Mouse (Mus musculus) heart, embryonic 10.5 days (tissue): ENCODE data around the gene Vps72. TPM values are rescaled to one million over a fixed set of nuclear protein-coding genes. Genes with fewer than 3 reads are reported as not detected.
A peak's percentile ranks its signal among the peaks of the same experiment; 100 is the strongest.
"Not testable (repeated sequence)": the region's sequence is repeated elsewhere in the genome, so short reads cannot be mapped to it uniquely, and the experiment has no call there.

ENCODE experiments used
- DNase-seq: peaks from one replicate; pipeline ENCODE4 v3.0.0-alpha.2; 2017; ENCODE audit warnings: low spot score
- H3K27ac ChIP-seq: fragments of 300-500 bp; sonication (generic); 2 replicates; pipeline ENCODE4 v1.5.1; 2016; ENCODE audit warnings: mild to moderate bottlenecking
- H3K27me3 ChIP-seq: fragments of 300-500 bp; sonication (generic); 2 replicates; pipeline ENCODE4 v1.6.1; 2016; ENCODE audit warnings: mild to moderate bottlenecking; ENCODE audit not compliant: poor library complexity, insufficient read depth, severe bottlenecking
- H3K36me3 ChIP-seq: fragments of 300-500 bp; sonication (generic); 2 replicates; pipeline ENCODE4 v1.6.1; 2016; ENCODE audit warnings: mild to moderate bottlenecking, moderate library complexity
- H3K4me1 ChIP-seq: fragments of 300-500 bp; sonication (generic); 2 replicates; pipeline ENCODE4 v1.6.1; 2016; ENCODE audit warnings: mild to moderate bottlenecking
- H3K4me3 ChIP-seq: fragments of 300-500 bp; sonication (generic); 2 replicates; pipeline ENCODE4 v1.5.1; 2016; ENCODE audit warnings: mild to moderate bottlenecking, moderate library complexity
- H3K9me3 ChIP-seq: fragments of 300-500 bp; sonication (generic); 2 replicates; pipeline ENCODE4 v1.6.1; 2016; ENCODE audit warnings: mild to moderate bottlenecking, moderate library complexity
- WGBS: fragments of 180-500 bp; shearing (Covaris S2); methylation state at CpG from one replicate; pipeline ENCODE4 v1.1.7; 2016; 5-methylcytosine and 5-hydroxymethylcytosine counted together
- polyA plus RNA-seq: library from polyadenylated mRNA; unstranded; fragments of >200 nt; fragmentation: Nextera tagmentation; extraction: Ambion mirVana; gene quantifications from 2 replicates; pipeline ENCODE4 v1.2.1, GENCODE M21; 2016

Gene Vps72
- polyA plus RNA-seq: 124 and 172 TPM in 2 replicates

DNA sequence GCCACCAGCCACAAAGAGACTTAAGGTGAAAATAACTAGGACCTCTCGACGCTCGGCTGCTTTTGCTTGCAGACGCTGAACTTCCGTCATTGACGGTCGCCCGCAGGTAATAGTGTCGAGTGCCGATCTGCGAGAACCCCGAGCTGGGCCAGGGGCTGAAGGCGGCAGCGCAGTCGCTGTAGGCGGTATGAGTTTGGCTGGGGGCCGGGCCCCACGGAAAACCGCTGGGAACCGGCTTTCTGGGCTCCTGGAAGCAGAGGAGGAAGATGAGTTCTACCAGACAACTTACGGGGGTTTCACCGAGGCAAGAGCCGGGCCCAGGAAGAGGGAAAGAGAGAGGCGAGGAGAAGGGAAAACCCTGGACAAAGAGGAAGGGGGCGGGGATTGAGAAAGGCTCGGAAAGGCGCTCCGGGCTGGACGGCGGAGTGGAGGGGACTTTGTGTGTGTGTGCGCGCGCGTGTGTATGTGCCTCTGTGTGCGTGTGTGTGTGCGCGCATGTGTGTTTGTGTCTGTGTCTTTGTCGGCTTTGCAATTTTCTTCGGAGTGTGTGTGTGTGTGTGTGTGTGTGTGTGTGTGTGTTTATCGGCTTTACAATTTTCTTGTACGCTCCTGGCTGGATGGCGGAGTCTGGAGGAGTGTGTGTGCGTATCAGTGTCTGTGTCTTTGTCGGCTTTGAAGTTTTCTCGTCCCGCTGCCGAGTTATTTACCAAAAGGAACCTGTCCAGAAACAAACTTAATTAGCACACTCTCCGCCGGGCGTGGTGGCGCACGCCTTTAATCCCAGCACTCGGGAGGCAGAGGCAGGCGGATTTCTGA, at the start of gene Vps72:
Vps72 (plus strand) TSS at position 112 of the 816 bp plus-strand sequence.
- WGBS: 1% methylated on average over 54 of the region's 54 CpGs
- peak; percentile 97 for DNase-seq
- peak within 1 kb of the TSS; percentile 79 for H3K4me3 ChIP-seq
- peaks cover 18% of the 10 kb centered on the region for H3K36me3 ChIP-seq
- no peaks in the 10 kb centered on the region for H3K9me3 ChIP-seq
- peak within 1 kb of the TSS; percentile 98 for H3K27ac ChIP-seq
- H3K4me1 ChIP-seq: peaks cover 11% of the 10 kb centered on the region; the same call in 1 of the 2 replicates
- H3K27me3 ChIP-seq: no peaks in the 10 kb centered on the region

DNA sequence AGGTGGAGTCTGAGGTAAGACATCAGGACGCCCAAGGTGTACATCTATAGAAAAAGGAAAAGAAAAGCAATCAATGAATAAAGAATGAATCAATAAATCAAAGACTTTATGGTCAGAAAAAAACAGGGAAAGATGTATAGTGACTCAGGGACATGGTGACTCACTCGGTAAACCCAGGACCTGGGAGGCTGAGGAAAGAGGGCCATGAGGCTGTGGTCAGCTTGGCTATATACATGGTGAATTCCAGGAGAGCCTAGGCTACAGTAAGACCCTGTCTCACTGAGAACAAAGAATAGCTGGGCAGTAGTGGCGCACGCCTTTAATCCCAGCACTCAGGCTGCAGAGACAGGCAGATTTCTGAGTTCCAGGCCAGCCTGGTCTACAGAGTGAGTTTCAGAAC, 47.1 kb upstream of the Vps72 start:
- no peak overlapping the region for H3K27ac ChIP-seq
- H3K4me1 ChIP-seq: no peaks in the 10 kb centered on the region
- H3K9me3 ChIP-seq: no peaks in the 10 kb centered on the region
- DNase-seq: no peak
- H3K4me3 ChIP-seq: no peak overlapping the region
- peaks cover 98% of the 10 kb centered on the region for H3K36me3 ChIP-seq
- H3K27me3 ChIP-seq: no peaks in the 10 kb centered on the region
- WGBS: 84% methylated on average over 4 of the region's 4 CpGs

DNA sequence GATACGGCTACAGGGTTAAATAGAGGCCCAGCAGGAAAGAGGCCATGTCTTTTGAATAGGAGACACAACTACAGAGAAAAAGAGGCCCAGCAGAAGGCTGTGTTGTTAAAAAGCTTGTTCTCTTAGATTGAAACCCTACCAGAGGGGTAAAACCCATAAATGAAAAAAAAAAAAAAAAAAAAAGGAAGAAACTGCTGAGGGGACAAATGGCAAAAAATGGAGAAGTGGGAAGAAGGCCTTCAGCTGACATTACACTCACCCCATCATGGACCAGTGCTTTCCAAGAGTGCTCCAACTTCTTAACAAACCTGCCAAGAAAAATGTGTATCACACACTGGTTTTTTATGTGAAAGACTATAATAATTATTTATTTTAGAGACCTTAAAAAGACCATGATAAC, 45.3 kb upstream of the Vps72 start:
- Histone ChIP-seq H3K4me3 (no peak overlapping the region), H3K9me3 (no peaks in the 10 kb centered on the region), H3K4me1 (no peaks in the 10 kb centered on the region), H3K27me3 (no peaks in the 10 kb centered on the region), H3K27ac (no peak overlapping the region), H3K36me3 (peaks cover 97% of the 10 kb centered on the region)
- DNase-seq: no peak
- 88% methylated on average over 1 of the region's 1 CpGs for WGBS

DNA sequence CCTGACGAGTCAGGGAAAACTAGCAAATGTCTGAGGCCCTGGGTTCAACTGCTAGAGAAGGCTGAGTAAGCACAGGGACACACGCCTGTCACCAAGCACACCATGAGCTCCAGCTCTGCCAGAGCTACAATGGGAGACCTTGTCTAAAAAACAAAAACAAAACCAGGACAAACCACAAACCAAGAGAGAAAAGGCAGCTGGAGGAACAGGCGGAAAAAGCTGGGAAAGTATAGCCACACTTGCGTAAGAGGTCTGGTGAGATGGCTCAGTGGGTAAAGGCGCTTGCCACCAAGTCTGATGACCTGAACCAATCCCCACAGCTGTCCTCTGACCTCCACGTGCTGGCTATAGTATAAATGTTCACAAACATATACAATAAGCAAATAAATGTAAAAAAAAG, 44.7 kb upstream of the Vps72 start:
- Histone ChIP-seq H3K4me1 (no peaks in the 10 kb centered on the region), H3K4me3 (no peak overlapping the region), H3K9me3 (no peaks in the 10 kb centered on the region), H3K27ac (no peak overlapping the region), H3K36me3 (peaks cover 97% of the 10 kb centered on the region), H3K27me3 (no peaks in the 10 kb centered on the region)
- no peak for DNase-seq
- WGBS: 89% methylated on average over 6 of the region's 6 CpGs

DNA sequence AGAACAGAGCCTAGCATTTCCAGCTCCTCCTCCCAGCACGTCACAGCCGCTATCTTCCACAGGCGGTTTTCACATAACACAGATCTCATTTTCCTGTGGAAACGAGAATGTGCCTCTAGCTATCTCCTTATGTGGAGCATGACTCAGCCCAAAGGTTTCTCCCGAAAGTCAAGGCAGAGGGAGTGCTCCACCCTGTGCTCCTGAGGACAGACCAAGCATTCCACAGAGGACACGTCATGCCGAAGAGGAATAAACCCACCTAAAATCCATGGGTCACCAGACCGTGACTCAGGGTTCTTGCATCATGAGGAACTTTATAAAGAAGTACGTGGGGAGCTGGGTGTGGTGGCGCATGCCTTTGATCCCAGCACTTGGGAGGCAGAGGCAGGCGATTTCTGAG, 44.3 kb upstream of the Vps72 start:
- WGBS: 70% methylated on average over 11 of the region's 11 CpGs
- no peak for DNase-seq
- no peak overlapping the region for H3K4me3 ChIP-seq
- no peaks in the 10 kb centered on the region for H3K27me3 ChIP-seq
- no peaks in the 10 kb centered on the region for H3K4me1 ChIP-seq
- H3K27ac ChIP-seq: no peak overlapping the region
- peaks cover 97% of the 10 kb centered on the region for H3K36me3 ChIP-seq
- no peaks in the 10 kb centered on the region for H3K9me3 ChIP-seq

DNA sequence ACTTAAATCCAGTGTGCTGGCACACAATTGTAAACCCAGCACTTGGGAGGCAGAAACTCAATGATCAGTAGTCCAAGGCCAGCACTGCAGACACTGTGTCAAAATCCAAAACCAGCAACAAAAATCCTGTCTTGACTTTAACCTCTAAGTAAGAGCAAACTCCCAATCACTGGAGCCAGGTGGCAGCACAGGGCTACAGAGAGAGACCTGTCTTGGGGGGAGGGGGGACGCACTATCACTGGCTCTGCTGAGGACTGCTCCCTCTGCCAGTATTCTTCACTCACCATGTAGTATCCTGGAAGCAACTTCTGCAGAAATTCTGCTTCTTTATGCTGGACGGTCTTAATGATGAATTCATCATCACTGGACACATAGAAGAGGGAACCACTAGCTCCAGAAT, 39.2 kb upstream of the Vps72 start:
- Histone ChIP-seq H3K9me3 (no peaks in the 10 kb centered on the region), H3K4me1 (no peaks in the 10 kb centered on the region), H3K27ac (no peak overlapping the region), H3K4me3 (no peak overlapping the region), H3K27me3 (no peaks in the 10 kb centered on the region), H3K36me3 (peaks cover 90% of the 10 kb centered on the region)
- 87% methylated on average over 2 of the region's 2 CpGs for WGBS
- DNase-seq: no peak

DNA sequence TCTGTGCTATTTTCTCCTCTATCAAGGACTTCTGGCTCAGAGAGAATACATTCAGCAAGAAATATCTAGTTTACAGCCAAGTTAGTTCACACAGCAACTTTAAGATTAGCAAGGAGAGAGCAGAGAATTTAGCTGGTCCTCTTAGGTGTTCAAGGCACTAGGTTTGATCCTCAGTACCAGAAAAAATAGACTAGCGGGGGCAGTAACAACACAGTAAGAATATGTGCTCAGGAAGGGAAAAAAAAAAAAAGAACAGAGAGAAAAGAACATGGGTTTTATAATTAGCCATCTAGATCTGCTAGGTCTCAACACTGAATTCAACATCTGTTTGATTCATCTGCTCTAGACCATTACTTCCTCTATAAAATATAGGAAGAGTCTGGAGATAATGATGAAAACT, 22.8 kb upstream of the Vps72 start:
- H3K9me3 ChIP-seq: no peaks in the 10 kb centered on the region
- 93% methylated on average over 1 of the region's 1 CpGs for WGBS
- no peak overlapping the region for H3K27ac ChIP-seq
- DNase-seq: no peak
- H3K4me3 ChIP-seq: no peak overlapping the region
- no peaks in the 10 kb centered on the region for H3K27me3 ChIP-seq
- peaks cover 14% of the 10 kb centered on the region; the same call in 1 of the 2 replicates for H3K36me3 ChIP-seq
- H3K4me1 ChIP-seq: 0 out of 2 replicates have a peak, but pooled peaks cover 2% of the 10 kb centered on the region

DNA sequence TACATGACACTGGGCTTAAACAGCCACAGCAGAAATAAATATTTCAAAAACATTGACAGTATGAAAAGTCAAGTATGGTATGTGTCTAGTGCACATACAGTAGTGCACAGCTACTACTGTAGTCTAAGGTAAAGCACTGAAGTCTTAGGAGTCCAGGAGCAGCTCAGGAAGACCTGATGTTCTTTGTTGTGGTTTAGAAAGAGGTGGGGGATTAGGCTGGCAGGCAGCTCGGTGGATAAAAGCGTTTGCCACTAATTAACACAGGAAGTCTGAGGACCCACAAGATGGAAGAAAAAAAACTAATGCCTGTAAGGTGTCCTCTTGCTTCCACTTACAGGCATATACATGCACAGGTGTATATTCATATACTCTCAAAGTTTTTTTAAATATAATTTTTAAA, 10.0 kb upstream of the Vps72 start:
- 47% methylated on average over 2 of the region's 2 CpGs for WGBS
- Histone ChIP-seq H3K4me1 (peaks cover 10% of the 10 kb centered on the region), H3K4me3 (no peak overlapping the region), H3K27me3 (no peaks in the 10 kb centered on the region), H3K9me3 (no peaks in the 10 kb centered on the region), H3K36me3 (peaks cover 35% of the 10 kb centered on the region), H3K27ac (no peak overlapping the region)
- DNase-seq: no peak

DNA sequence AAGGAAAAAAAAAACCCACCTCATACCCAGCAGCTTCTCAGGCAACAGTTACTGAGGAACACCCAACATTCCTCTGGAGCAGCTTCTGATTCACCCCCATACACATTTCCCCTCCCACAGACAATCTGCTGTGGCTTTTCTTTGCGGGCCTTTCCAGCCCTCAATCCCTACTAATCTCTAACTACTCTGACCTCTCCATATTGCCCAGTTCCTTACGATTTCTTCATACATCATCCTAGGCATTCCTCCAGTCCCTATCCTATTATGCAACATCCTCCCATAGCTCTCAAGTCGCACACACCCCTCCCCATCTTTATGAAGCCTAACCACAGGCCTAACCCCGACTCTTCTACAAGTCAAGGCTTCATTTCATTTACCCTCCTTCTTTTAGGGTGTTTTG, 5.7 kb upstream of the Vps72 start:
- Histone ChIP-seq H3K9me3 (no peaks in the 10 kb centered on the region), H3K4me1 (peaks cover 15% of the 10 kb centered on the region), H3K27ac (peak overlapping the region; percentile 95; the same call in 1 of the 2 replicates), H3K27me3 (no peaks in the 10 kb centered on the region), H3K36me3 (peaks cover 17% of the 10 kb centered on the region; the same call in 1 of the 2 replicates), H3K4me3 (peak overlapping the region; percentile 97)
- 43% methylated on average over 4 of the region's 4 CpGs for WGBS
- no peak for DNase-seq

DNA sequence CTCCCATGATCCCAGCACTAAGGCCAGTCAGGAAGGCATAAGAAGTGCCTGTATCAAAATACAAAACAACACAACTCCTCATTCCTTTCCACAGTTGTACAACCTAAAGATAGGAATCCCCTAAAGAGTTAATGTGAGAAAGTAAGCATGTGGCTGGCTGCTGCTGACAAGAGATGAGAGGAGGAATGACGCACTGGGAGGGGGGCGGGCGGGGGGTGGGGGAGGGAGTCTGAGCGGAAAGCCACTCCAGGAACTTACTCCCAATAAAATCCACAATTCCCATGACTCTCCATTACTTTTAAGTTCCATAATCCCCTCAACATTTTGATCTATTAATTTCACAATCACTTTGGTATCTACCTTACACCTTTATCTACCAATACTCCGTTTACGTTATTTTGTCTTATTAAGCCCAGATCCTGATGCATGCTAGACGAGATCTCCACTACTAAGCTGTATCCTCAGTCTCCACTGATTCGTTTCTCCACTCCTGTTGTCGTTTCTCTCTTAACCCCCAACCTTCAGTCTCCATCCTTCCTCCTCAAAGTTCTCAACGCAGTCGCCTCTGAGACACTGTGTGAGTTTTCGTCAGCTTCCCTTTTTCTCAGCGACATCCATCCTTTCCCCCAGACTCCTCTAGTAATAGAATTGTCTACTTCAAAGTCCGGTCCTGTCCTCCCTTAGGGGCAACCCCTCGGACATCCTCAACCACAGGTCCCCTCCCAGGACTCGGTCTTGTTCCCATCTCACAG, 5.1 kb upstream of the Vps72 start:
- Histone ChIP-seq H3K27me3 (no peaks in the 10 kb centered on the region), H3K36me3 (peaks cover 17% of the 10 kb centered on the region; the same call in 1 of the 2 replicates), H3K4me3 (peak overlapping the region; percentile 97), H3K4me1 (peaks cover 15% of the 10 kb centered on the region), H3K9me3 (no peaks in the 10 kb centered on the region), H3K27ac (peak overlapping the region; percentile 95)
- no peak for DNase-seq
- 2% methylated on average over 16 of the region's 16 CpGs for WGBS

DNA sequence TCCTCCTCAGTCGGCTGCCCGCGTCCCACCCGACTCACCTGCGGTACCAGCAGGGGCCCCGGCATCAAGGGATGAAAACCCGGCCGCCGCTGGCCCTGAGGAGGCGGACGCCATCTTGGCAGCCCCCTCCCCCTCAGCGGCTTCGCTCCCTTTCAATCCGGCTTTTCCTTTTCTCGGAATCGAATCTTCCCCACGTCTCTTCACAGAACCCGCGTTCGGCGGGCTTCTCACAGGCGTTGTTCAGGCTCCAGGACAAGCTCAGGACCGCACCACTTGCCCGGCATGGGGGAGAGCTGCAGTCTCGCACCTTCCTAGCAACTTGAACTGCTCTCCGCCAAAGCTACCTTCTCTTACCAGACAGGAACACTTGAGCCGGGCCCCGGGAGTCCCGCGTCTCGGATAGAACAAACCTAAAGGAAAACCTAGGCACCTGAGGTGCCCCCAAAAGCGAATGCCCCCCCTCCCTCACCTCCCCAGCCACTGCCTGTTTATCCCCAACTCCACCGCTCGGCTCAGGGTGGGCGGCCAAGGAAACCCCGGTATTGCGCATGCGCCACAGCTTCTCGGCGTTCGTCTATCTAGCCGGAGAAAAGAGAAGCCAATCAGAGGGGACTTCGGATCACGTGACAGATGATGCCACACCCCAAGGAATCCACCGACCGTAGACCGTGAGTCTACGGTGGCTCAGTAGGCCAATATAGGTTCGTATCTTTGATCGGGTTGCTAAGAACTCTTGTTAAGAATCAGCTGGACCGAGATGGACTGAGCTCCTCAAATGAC, 4.3 kb upstream of the Vps72 start, which contains the start of gene Pip5k1a:
Pip5k1a (minus strand) TSS at position 593 of the 780 bp plus-strand sequence.
- under 1% methylated on average over 51 of the region's 51 CpGs for WGBS

DNA sequence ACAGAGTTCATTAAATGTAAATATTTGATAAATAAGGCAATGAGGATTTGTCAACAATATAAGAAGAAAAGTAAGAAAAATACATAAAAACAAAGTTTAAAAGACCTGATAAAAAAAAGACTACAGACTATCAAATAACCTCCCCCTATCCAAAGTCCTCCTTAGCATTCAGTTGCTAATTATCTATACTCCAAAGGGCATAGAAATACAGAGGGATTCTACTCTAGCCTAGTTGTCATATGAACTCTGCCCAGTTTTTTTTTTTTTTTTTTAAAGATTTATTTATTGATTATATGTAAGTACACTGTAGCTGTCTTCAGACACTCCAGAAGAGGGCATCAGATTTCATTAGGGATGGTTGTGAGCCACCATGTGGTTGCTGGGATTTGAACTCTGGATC, 3.5 kb upstream of the Vps72 start:
- not testable (repeated sequence) for DNase-seq, H3K9me3 ChIP-seq, H3K36me3 ChIP-seq, H3K27me3 ChIP-seq
- Histone ChIP-seq H3K4me1 (peaks cover 16% of the 10 kb centered on the region), H3K4me3 (peak overlapping the region; percentile 97), H3K27ac (peak overlapping the region; percentile 95)

More for the DNA sequence above, 4.3 kb upstream of the Vps72 start, which contains the start of gene Pip5k1a:
- Histone ChIP-seq H3K4me3 (peak within 1 kb of the TSS; percentile 97), H3K9me3 (no peaks in the 10 kb centered on the region), H3K4me1 (peaks cover 15% of the 10 kb centered on the region), H3K27ac (peak within 1 kb of the TSS; percentile 95), H3K36me3 (peaks cover 9% of the 10 kb centered on the region; the same call in 1 of the 2 replicates), H3K27me3 (no peaks in the 10 kb centered on the region)
- peak; percentile 99 for DNase-seq
